Mouse (Mus musculus) gastrocnemius, postnatal 4 days (tissue): ENCODE results near the gene Phyh. TPM values are rescaled to one million over a fixed set of nuclear protein-coding genes. Genes with fewer than 3 reads are reported as not detected.

Source experiments
- DNase-seq, 2 experiments: peaks; one replicate each; pipeline ENCODE4 v3.0.0; 2021 to 2022; ENCODE audit warnings: low spot score in 2 of 2, mixed read lengths in 2 of 2
- long read RNA-seq, 2 experiments: library from polyadenylated mRNA; stranded (forward); transcript quantifications; one replicate each; pipeline ENCODE4 v2.0.0; 2021
- total RNA-seq, 2 experiments: library from RNA; stranded (reverse); gene quantifications; 2 replicates each; pipeline ENCODE4 v1.2.3; 2021

Phyh gene
- total RNA-seq = 10 to 100 TPM; 31.9 to 36.5 TPM
- long read RNA-seq, experiment 1, transcript Phyh-201 (9 exons, 1,438 nt) = major isoform, 39 of 44 reads
- long read RNA-seq, experiment 1, partial matches to known transcripts = 0 of 44 reads
- long read RNA-seq, experiment 1, other reads (novel, unspliced or antisense) = 5 of 44 reads
- long read RNA-seq, experiment 2, transcript Phyh-201 (9 exons, 1,438 nt) = major isoform, 32 of 33 reads
- long read RNA-seq, experiment 2, partial matches to known transcripts = 0 of 33 reads
- long read RNA-seq, experiment 2, other reads (novel, unspliced or antisense) = 1 of 33 reads

DNA sequence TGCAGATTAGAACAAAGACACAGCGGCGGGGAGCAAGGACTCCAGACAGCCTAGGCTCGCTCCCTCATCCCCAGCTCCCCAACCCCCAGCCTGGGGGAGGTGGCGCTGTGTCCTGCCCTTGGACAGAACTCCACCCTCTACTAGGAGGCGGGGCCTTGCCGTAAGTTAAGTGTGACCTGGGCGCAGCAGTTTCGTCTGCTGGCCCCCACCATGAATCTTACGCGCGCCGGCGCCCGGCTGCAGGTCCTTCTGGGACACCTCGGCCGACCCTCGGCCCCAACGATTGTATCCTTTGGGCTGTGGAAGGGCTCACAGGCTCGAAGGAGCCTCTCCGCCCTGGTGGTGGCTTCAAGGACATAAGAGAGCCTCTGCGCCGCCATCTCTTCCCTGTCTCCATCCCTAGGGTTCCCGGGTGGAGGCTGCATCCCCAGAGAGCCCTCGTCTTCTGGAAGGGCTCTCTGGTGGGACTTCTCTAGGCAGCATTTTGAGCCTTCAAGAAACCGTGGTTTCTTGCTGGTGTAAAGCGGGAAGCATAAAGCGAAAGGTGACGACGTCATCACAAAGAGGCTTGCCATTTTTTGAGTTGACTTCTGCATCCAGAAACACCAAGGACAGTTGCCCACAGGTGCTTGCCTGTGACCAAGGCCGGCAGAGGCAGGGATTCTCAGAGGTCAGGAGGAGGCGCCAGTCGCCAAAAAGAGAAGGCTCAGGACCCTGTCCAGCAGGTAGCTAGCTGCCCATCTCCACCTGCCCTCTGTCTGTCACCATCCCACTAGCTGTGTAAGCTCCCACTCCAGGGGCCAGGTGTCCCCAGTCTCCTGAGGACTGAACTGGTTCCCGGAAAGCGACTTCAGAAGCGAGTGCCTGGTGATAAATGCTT is at the start of gene Phyh:
Gene Phyh, plus strand, starts transcription at position 160 of the 880 bp plus-strand sequence.
- DNase-seq = peak; percentile 58 to 82

DNA sequence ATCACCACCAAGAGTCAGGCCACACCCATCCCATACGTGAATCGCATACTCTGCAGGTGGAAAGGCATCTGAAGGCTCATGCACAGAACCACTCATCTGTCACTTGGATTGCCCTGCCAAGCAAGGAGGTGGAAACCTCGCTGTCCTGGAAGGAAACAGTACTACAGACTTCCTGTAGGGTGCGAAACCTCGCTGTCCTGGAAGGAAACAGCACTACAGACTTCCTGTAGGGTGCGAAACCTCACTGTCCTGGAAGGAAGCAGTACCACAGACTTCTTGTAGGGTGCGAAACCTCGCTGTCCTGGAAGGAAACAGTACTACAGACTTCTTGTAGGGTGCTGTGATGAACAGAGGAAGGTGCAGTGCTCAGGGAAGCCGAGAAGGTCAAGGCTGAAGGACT is 46.1 kb upstream of the Phyh start:
- DNase-seq = no peak

DNA sequence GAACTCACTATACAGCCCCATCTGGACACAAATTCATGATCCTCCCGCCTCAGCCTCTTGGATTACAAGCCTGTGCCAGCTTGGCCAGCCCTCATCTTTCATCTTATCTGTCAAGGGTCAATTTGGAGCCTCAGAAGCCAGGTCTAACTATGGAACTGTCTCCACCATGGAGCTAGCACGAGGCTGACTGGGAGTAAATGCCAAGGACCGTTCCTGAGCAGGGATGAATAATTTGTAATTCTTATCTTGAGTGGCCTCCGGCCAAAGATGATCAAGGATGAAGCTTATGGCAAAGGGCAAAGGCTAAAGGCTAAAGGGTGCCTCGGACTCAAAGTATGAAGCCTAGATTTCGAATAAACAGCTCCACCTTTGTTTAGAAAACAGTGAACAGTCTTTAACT is 45.5 kb upstream of the Phyh start:
- DNase-seq = no peak

GRCm38 (mm10) chr2:4875090-4875489 is 43.7 kb upstream of the Phyh start:
- DNase-seq = no peak

DNA sequence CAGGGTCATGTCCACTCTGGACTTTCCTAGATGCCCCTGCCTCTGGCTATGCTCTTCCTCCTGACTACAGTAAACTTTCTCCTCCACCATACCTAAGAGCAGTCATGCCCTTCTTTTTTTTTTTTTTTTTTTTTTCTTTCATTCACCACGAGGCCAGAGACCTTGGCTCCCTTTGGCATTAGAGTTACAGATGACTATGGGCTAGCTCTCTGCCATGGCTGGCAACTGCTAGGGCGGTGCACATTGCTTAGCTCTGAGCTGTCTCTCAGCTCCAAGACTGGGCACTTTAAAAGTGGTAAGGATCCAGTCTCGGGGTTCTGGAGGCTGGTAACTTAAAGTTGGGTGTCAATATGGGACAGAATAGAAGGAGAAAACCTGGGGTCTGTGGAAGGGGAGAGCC is 42.7 kb upstream of the Phyh start:
- no peak for DNase-seq

GRCm38 (mm10) chr2:4880737-4881349 is 38.0 kb upstream of the Phyh start:
- no peak for DNase-seq

- DNase-seq = peak; percentile 72 to 86
These were observed 37.2 kb upstream of the Phyh start, which contains the start of gene Sephs1 for GRCm38 (mm10) chr2:4881350-4882248. Sephs1 (plus strand) TSS chr2:4881564.

DNA sequence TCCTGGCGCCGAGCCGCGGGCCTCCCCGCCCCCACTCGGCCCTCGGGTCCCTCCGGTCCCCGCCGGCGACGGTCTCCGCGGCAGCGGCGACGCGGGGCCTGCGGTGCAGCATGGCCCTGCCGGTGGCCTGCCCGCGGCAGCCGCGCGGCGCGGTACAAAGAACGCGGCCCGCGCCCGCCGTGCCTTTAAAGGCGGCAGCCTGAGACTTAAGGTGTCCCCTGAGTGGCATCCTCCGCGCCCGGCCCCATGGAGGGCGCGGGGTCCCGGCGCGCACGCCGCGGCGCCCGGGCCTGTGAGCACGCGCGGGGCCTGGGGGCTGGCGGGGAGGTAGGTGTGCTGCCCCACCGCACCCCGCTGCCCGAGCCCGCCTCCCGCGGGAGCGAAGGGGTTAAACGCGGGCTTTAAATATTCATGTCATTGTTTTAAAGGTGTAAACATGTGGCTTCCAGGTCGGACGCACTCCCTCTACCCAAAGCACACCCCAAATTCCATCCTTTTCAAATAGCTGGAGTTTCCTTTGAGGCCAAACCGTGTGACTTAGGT is 36.5 kb upstream of the Phyh start:
- DNase-seq = peak; percentile 36 to 64

DNA sequence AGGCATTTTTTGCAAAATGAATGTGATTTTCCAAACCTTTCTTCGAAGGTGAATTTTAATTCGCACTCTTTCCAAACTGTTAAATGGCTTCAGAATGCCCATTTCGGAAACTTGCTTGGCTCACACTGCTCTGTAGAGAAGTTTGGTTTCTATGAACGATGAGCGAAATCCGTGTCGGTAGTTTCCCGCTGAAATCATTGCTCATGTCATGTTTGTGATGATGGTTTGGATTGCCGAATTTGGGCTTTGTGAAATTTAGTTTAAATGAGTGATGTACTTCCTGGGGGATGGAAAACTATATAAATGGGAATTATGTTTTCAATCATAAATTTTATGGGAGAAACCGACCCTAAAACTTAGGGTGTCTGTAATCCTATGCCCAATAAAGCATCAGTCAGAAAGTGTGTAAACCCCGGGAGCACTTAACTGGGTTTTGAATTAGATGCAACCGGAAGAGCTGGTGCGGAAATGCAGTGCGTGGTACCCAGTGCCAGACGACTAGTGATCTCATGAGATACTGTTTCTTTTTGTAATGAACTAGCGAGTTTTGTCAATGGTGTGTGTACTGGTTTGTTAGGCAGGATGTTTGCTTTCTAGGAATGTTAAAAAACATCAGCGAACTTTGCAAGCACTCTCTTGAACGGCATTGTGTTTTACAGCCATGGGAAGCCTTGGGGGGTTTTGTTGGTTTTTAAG is 35.7 kb upstream of the Phyh start:
- no peak for DNase-seq

DNA sequence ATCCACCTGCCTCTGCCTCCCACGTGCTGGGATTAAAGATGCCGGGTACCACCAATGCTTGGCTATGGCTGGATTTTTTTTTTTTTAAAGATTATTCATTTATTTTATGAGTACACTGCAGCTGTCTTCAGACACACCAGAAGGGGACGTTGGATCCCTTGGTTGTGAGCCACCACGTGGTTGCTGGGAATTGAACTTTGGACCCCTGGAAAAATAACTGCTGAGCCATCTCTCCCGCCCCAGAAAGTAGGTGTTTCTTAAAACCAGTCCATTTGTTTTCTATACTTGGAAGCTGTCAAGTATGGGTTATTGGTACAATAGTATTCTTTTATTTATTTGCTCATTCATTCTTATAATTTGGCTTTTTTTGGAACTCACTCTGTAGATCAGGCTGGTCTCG is 31.9 kb upstream of the Phyh start:
- DNase-seq = no peak

DNA sequence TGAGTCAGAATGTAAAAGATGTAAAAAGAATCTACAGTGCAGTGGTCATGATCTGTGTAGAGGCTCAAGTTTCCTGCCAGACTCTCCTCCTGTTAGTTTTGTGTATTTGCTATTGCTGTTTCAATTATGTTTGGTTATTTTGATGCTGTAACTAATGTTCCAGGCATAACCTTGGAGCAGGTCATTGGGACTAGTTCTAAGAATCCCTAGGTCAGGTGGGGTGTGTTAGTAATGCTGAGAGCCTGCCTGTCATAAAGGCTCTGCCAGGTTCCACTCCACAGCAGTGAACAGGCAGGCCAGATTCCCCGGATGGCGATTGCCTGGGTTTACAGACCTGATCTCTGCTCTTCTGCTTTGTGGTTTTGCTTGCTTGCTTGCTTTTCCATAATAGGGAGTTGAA is 23.2 kb upstream of the Phyh start:
- no peak for DNase-seq

GRCm38 (mm10) chr2:4896970-4897369 is 21.8 kb upstream of the Phyh start:
- no peak for DNase-seq

- DNase-seq = no peak
These were observed 18.2 kb upstream of the Phyh start for GRCm38 (mm10) chr2:4900624-4901023.

DNA sequence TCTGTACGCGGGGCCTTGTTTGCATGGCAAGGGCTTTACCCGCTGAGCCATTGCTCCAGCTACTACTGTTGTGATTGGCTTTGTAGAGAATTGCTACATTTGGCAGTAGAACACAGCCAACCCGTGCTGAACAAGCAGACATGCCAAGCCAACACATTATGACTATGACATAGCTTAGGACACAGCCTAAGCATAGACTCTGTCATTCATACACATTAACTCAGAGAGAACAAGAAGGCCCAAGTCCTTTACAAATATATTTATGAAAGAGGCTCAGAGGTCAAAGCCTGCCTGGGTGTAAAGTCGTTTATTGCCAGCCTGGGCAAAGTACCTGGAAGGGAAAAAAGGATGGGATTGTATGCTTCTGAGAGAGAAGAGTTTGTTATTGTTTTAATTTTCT is 16.5 kb upstream of the Phyh start:
- no peak for DNase-seq

DNA sequence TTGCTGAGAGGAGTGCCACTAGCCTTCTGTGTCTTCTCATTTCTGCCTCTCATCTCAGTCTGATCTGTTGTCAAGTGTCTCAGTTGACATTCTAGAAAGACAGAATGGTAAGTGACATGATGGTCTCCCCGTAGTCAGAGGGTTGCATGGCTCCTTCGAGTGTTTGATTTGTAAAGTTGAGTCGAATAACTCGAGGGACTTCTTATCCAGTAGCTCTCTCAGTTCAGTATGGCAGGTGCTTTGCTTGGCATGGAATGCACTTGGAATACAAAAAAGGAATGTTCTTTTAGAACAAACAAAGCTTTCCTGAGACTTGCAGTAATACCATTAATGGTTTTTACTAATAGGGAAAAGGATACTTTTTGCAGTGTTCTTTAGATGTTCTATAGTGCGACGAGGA is 11.7 kb upstream of the Phyh start:
- no peak for DNase-seq

DNA sequence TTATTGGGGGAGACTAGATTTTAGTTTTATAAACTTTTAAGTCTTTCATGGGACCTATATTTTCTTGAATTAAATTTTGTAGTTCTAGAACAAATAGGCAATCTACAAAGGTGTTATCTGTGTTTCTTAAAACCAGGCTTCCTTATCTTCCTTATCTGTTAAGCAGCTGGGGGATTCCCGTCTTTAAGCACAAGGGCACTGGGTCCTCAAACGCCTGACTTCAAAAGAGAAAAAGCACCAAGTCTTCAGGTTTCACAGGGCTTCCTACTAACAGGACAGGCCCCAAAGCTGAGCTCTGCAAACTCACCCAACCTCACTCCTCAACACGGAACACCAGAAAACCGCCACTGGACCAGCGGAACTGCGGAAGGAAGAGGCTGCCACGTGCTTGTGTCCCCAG is 10.9 kb upstream of the Phyh start:
- DNase-seq = no peak

GRCm38 (mm10) chr2:4908771-4909315 is 10.0 kb upstream of the Phyh start:
- DNase-seq = no peak

DNA sequence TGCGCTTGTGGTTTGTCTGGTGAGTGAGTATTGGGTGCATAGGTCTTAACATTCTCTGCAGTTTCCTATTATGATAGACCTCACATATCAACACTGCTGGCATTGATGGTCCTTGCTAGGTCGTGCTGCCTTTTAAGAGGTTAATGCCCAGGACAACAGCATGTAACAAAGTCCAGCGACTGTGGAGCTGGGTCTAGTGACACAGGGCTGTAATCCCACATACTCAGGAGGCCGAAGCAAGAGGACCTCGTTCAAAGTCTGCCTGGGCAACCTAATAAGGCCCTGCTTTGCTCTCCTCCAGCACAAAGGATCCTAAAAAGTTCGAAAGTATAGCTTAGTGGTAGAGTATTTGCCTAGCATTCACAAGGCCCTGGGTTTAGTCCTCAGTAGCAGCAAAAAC is 8.9 kb upstream of the Phyh start:
- DNase-seq = no peak

GRCm38 (mm10) chr2:4910521-4910920 is 8.3 kb upstream of the Phyh start:
- DNase-seq = no peak

DNA sequence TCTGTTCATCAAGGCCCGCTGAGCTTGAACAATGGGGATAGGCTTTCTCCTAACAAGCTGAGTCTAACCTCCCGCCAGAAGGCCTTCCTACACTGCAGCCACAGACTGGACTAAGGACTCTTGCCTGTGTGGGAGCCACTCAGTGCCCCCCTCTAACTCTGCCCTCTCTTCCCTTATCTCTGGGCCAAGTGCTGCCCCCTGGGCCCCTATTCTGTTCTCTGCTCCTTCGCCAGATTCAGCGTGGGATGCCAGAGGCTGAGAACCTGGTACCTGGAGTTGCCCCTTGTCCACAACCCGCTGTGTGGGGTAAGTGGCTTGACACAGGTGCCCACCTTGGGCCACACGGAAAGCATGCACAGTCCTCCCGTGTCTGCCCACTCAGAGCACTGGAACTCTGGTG is 4.9 kb upstream of the Phyh start:
- DNase-seq = no peak
